Mouse (Mus musculus): ENCODE measurements around the gene Mmp19. TPM values are rescaled to one million over a fixed set of nuclear protein-coding genes. Genes with fewer than 3 reads are reported as not detected.

Gene Mmp19
- 3.0 and 8.9 TPM in 2 replicates for polyA plus RNA-seq (2015; fragmentation: Nextera tagmentation; extraction: Ambion mirVana)

GRCm38 (mm10) chr10:128790398-128791124 lies at the start of gene Mmp19:
Gene Mmp19, plus strand, starts transcription at chr10:128790910.

GRCm38 (mm10) chr10:128744680-128745601 lies 45.8 kb upstream of the Mmp19 start, which contains the start of gene Dgka:
Gene Dgka, minus strand, starts transcription at chr10:128744855.

GRCm38 (mm10) chr10:128747646-128748251 lies 43.0 kb upstream of the Mmp19 start, which contains the start of gene Pym1:
Gene Pym1, plus strand, starts transcription at chr10:128747889.

GRCm38 (mm10) chr10:128803771-128804270 lies 13.1 kb downstream of the Mmp19 start, which contains the start of gene Dnajc14:
Gene Dnajc14, plus strand, starts transcription at chr10:128804062.

GRCm38 (mm10) chr10:128804271-128805091 lies 13.8 kb downstream of the Mmp19 start, which contains the start of gene Tmem198b:
Gene Tmem198b, minus strand, starts transcription at chr10:128804370.

GRCm38 (mm10) chr10:128817033-128817432 lies 26.3 kb downstream of the Mmp19 start, which contains the start of gene Sarnp:
Gene Sarnp, plus strand, starts transcription at chr10:128817333.

GRCm38 (mm10) chr10:128821358-128822056 lies 30.8 kb downstream of the Mmp19 start, which contains the start of gene Ormdl2:
Gene Ormdl2, minus strand, starts transcription at chr10:128821645.

Other genes with a start within 250 kb of the Mmp19 start
- 10.9 and 12.5 TPM in 2 replicates for gene Zc3h10, start 243.1 kb upstream of the Mmp19 start, polyA plus RNA-seq (2015; fragmentation: Nextera tagmentation; extraction: Ambion mirVana)
- gene Rpl41, start 241.6 kb upstream of the Mmp19 start, polyA plus RNA-seq (2015; fragmentation: Nextera tagmentation; extraction: Ambion mirVana) = 3,668 and 6,742 TPM in 2 replicates
- 61.0 and 89.3 TPM in 2 replicates for gene Pa2g4, start 224.9 kb upstream of the Mmp19 start, polyA plus RNA-seq (2015; fragmentation: Nextera tagmentation; extraction: Ambion mirVana)
- gene Erbb3, start 201.3 kb upstream of the Mmp19 start, polyA plus RNA-seq (2015; fragmentation: Nextera tagmentation; extraction: Ambion mirVana) = 2.7 and 4.1 TPM in 2 replicates
- 691 and 706 TPM in 2 replicates for gene Rps26, start 164.2 kb upstream of the Mmp19 start, polyA plus RNA-seq (2015; fragmentation: Nextera tagmentation; extraction: Ambion mirVana)
- 2.3 and 2.9 TPM in 2 replicates for gene Ikzf4, start 144.9 kb upstream of the Mmp19 start, polyA plus RNA-seq (2015; fragmentation: Nextera tagmentation; extraction: Ambion mirVana)
- 13.4 and 18.0 TPM in 2 replicates for gene Suox, start 116.8 kb upstream of the Mmp19 start, polyA plus RNA-seq (2015; fragmentation: Nextera tagmentation; extraction: Ambion mirVana)
- 71.5 and 84.4 TPM in 2 replicates for gene Rab5b, start 94.6 kb upstream of the Mmp19 start, polyA plus RNA-seq (2015; fragmentation: Nextera tagmentation; extraction: Ambion mirVana)
- gene Pmel, start 86.7 kb upstream of the Mmp19 start, polyA plus RNA-seq (2015; fragmentation: Nextera tagmentation; extraction: Ambion mirVana) = 1.2 and 1.6 TPM in 2 replicates
- 25.1 and 41.0 TPM in 2 replicates for gene Cdk2, start 85.9 kb upstream of the Mmp19 start, polyA plus RNA-seq (2015; fragmentation: Nextera tagmentation; extraction: Ambion mirVana)
- 5.6 and 7.5 TPM in 2 replicates for gene Dgka, start 46.1 kb upstream of the Mmp19 start, polyA plus RNA-seq (2015; fragmentation: Nextera tagmentation; extraction: Ambion mirVana)
- gene Pym1, start 43.0 kb upstream of the Mmp19 start, polyA plus RNA-seq (2015; fragmentation: Nextera tagmentation; extraction: Ambion mirVana) = 27.0 and 29.1 TPM in 2 replicates
- gene Dnajc14, start 13.2 kb downstream of the Mmp19 start, polyA plus RNA-seq (2015; fragmentation: Nextera tagmentation; extraction: Ambion mirVana) = 35.4 and 46.5 TPM in 2 replicates
- gene Tmem198b, start 13.5 kb downstream of the Mmp19 start, polyA plus RNA-seq (2015; fragmentation: Nextera tagmentation; extraction: Ambion mirVana) = 16.8 and 17.0 TPM in 2 replicates
- 172 and 217 TPM in 2 replicates for gene Sarnp, start 26.4 kb downstream of the Mmp19 start, polyA plus RNA-seq (2015; fragmentation: Nextera tagmentation; extraction: Ambion mirVana)
- gene Ormdl2, start 30.7 kb downstream of the Mmp19 start, polyA plus RNA-seq (2015; fragmentation: Nextera tagmentation; extraction: Ambion mirVana) = 71.7 and 80.1 TPM in 2 replicates
- 3.1 and 4.0 TPM in 2 replicates for gene Gdf11, start 100.8 kb downstream of the Mmp19 start, polyA plus RNA-seq (2015; fragmentation: Nextera tagmentation; extraction: Ambion mirVana)
- 643 and 761 TPM in 2 replicates for gene Cd63, start 110.1 kb downstream of the Mmp19 start, polyA plus RNA-seq (2015; fragmentation: Nextera tagmentation; extraction: Ambion mirVana)
- 32.2 and 42.0 TPM in 2 replicates for gene Rdh5, start 132.0 kb downstream of the Mmp19 start, polyA plus RNA-seq (2015; fragmentation: Nextera tagmentation; extraction: Ambion mirVana)
- gene Bloc1s1, start 133.1 kb downstream of the Mmp19 start, polyA plus RNA-seq (2015; fragmentation: Nextera tagmentation; extraction: Ambion mirVana) = 320 and 467 TPM in 2 replicates
- gene Itga7, start 142.9 kb downstream of the Mmp19 start, polyA plus RNA-seq (2015; fragmentation: Nextera tagmentation; extraction: Ambion mirVana) = 6.0 and 11.5 TPM in 2 replicates
- gene Mettl7b, start 170.1 kb downstream of the Mmp19 start, polyA plus RNA-seq (2015; fragmentation: Nextera tagmentation; extraction: Ambion mirVana) = 1.1 and 2.5 TPM in 2 replicates
- gene Olfr9, start 198.5 kb downstream of the Mmp19 start, polyA plus RNA-seq (2015; fragmentation: Nextera tagmentation; extraction: Ambion mirVana) = not detected in 2 replicates
- gene Olfr763, start 219.9 kb downstream of the Mmp19 start, polyA plus RNA-seq (2015; fragmentation: Nextera tagmentation; extraction: Ambion mirVana) = not detected in 2 replicates
- gene Olfr764-ps1, start 249.0 kb downstream of the Mmp19 start, polyA plus RNA-seq (2015; fragmentation: Nextera tagmentation; extraction: Ambion mirVana) = not detected in 2 replicates

All from adrenal gland, postnatal 0 days (tissue).